Mouse (Mus musculus) megakaryocyte, embryonic 14.5 days (primary cell): ENCODE measurements at regions not wholly inside any gene's neighbourhood (a gene's known extent, or its start where the extent isn't known, plus 50 kb on each side); places are given as distances from the start of the nearest gene placed in this dataset.

ENCODE experiments used
- H3K27me3 ChIP-seq: replicated peaks from 2 replicates; pipeline ENCODE3; 2012; ENCODE audit warnings: inconsistent platforms
- H3K36me3 ChIP-seq: replicated peaks from 2 replicates; pipeline ENCODE3; 2012; ENCODE audit warnings: low read length, inconsistent platforms, mixed read lengths
- H3K4me1 ChIP-seq: 2 replicates; pipeline ENCODE4 v1.6.1; 2012; ENCODE audit warnings: inconsistent platforms
- H3K4me3 ChIP-seq: replicated peaks from 2 replicates; pipeline ENCODE3; 2012; ENCODE audit warnings: moderate library complexity, mild to moderate bottlenecking, inconsistent platforms
- H3K9me3 ChIP-seq: 2 replicates; pipeline ENCODE4 v1.6.1; 2012; ENCODE audit warnings: inconsistent platforms
- FLI1 ChIP-seq: IDR thresholded peaks from 2 replicates; pipeline ENCODE4 v1.6.1; 2012; ENCODE audit warnings: low read length, inconsistent platforms, mixed read lengths
- GATA1 ChIP-seq: IDR thresholded peaks from 3 replicates; pipeline ENCODE4 v1.6.1; 2012; ENCODE audit warnings: mixed read lengths, low read length, inconsistent platforms, borderline replicate concordance

- TF ChIP-seq GATA1 (no peak), FLI1 (no peak)
- Histone ChIP-seq H3K4me1 (no peaks in the 10 kb centered on the region), H3K4me3 (no peak overlapping the region), H3K9me3 (peaks cover 5% of the 10 kb centered on the region; the same call in 1 of the 2 replicates), H3K27me3 (peaks cover 4% of the 10 kb centered on the region), H3K36me3 (no peaks in the 10 kb centered on the region)
Observed at GRCm38 (mm10) chr12:52397718-52398510, 105.9 kb upstream of the Arhgap5 start.

GRCm38 (mm10) chr12:52398511-52398975 lies 105.2 kb upstream of the Arhgap5 start:
- no peak for TF ChIP-seq GATA1
- TF ChIP-seq FLI1: no peak
- Histone ChIP-seq H3K4me3 (no peak overlapping the region), H3K36me3 (no peaks in the 10 kb centered on the region)

GRCm38 (mm10) chr12:52400099-52400498 lies 103.7 kb upstream of the Arhgap5 start:
- Histone ChIP-seq H3K4me1 (no peaks in the 10 kb centered on the region), H3K36me3 (no peaks in the 10 kb centered on the region), H3K27me3 (peaks cover 4% of the 10 kb centered on the region), H3K9me3 (peaks cover 5% of the 10 kb centered on the region; the same call in 1 of the 2 replicates), H3K4me3 (no peak overlapping the region)
- no peak for TF ChIP-seq GATA1
- TF ChIP-seq FLI1: no peak

More at GRCm38 (mm10) chr12:52398511-52398975, 105.2 kb upstream of the Arhgap5 start:
- Histone ChIP-seq H3K9me3 (peaks cover 5% of the 10 kb centered on the region; the same call in 1 of the 2 replicates), H3K4me1 (no peaks in the 10 kb centered on the region), H3K27me3 (peaks cover 4% of the 10 kb centered on the region)

- TF ChIP-seq GATA1 (no peak), FLI1 (no peak)
- H3K4me3 ChIP-seq: no peak overlapping the region
- H3K27me3 ChIP-seq: no peaks in the 10 kb centered on the region
- H3K36me3 ChIP-seq: no peaks in the 10 kb centered on the region
- H3K9me3 ChIP-seq: no peaks in the 10 kb centered on the region
- H3K4me1 ChIP-seq: no peaks in the 10 kb centered on the region
Observed at GRCm38 (mm10) chr12:52402711-52403110, 101.1 kb upstream of the Arhgap5 start.

GRCm38 (mm10) chr12:52406386-52406785 lies 97.4 kb upstream of the Arhgap5 start:
- Histone ChIP-seq H3K27me3 (no peaks in the 10 kb centered on the region), H3K9me3 (0 out of 2 replicates have a peak, but pooled peaks cover 3% of the 10 kb centered on the region), H3K4me1 (no peaks in the 10 kb centered on the region), H3K4me3 (no peak overlapping the region), H3K36me3 (no peaks in the 10 kb centered on the region)
- no peak for TF ChIP-seq GATA1
- no peak for TF ChIP-seq FLI1

- Histone ChIP-seq H3K4me1 (no peaks in the 10 kb centered on the region), H3K27me3 (no peaks in the 10 kb centered on the region), H3K36me3 (no peaks in the 10 kb centered on the region), H3K9me3 (0 out of 2 replicates have a peak, but pooled peaks cover 3% of the 10 kb centered on the region), H3K4me3 (no peak overlapping the region)
- TF ChIP-seq GATA1: no peak
- TF ChIP-seq FLI1: no peak
Observed at GRCm38 (mm10) chr12:52408307-52408895, 95.4 kb upstream of the Arhgap5 start.

- no peak for TF ChIP-seq FLI1
- no peak for TF ChIP-seq GATA1
- Histone ChIP-seq H3K27me3 (no peaks in the 10 kb centered on the region), H3K9me3 (0 out of 2 replicates have a peak, but pooled peaks cover 3% of the 10 kb centered on the region), H3K4me3 (no peak overlapping the region), H3K4me1 (no peaks in the 10 kb centered on the region), H3K36me3 (no peaks in the 10 kb centered on the region)
Observed at GRCm38 (mm10) chr12:52409221-52409620, 94.6 kb upstream of the Arhgap5 start.

GRCm38 (mm10) chr12:52412172-52412571 lies 91.6 kb upstream of the Arhgap5 start:
- Histone ChIP-seq H3K9me3 (peaks cover 14% of the 10 kb centered on the region), H3K27me3 (no peaks in the 10 kb centered on the region), H3K36me3 (no peaks in the 10 kb centered on the region), H3K4me1 (no peaks in the 10 kb centered on the region), H3K4me3 (no peak overlapping the region)
- no peak for TF ChIP-seq FLI1
- TF ChIP-seq GATA1: no peak

- TF ChIP-seq GATA1 (no peak), FLI1 (no peak)
- Histone ChIP-seq H3K4me1 (no peaks in the 10 kb centered on the region), H3K4me3 (no peak overlapping the region), H3K9me3 (peaks cover 14% of the 10 kb centered on the region), H3K36me3 (no peaks in the 10 kb centered on the region), H3K27me3 (no peaks in the 10 kb centered on the region)
Observed at GRCm38 (mm10) chr12:52413046-52413473, 90.7 kb upstream of the Arhgap5 start.

- Histone ChIP-seq H3K4me1 (no peaks in the 10 kb centered on the region), H3K27me3 (no peaks in the 10 kb centered on the region), H3K36me3 (no peaks in the 10 kb centered on the region), H3K4me3 (no peak overlapping the region), H3K9me3 (no peaks in the 10 kb centered on the region)
- TF ChIP-seq GATA1 (no peak), FLI1 (no peak)
Observed at GRCm38 (mm10) chr12:52422729-52423128, 81.0 kb upstream of the Arhgap5 start.
